Mouse (Mus musculus) neural tube, embryonic 11.5 days (tissue): ENCODE results near the gene Rab1a. TPM values are rescaled to one million over a fixed set of nuclear protein-coding genes. Genes with fewer than 3 reads are reported as not detected.
"Not testable (repeated sequence)": the region's sequence is repeated elsewhere in the genome, so short reads cannot be mapped to it uniquely, and the experiment has no call there.

Experiments
- ATAC-seq: fragments of 200-750 bp; cut with Nextera tagmentation; 2 replicates; pipeline ENCODE4 v1.8.0; 2017; ENCODE audit warnings: moderate number of reproducible peaks, mild to moderate bottlenecking, moderate TSS enrichment, moderate library complexity; ENCODE audit not compliant: insufficient read depth, low FRiP score, low TSS enrichment
- DNase-seq: peaks from one replicate; pipeline ENCODE4 v3.0.0-alpha.2; 2015; ENCODE audit warnings: low spot score
- H3K27ac ChIP-seq: fragments of 300-500 bp; sonication (generic); 2 replicates; pipeline ENCODE4 v1.5.1; 2014; ENCODE audit warnings: low read depth, mild to moderate bottlenecking, low read length
- H3K27me3 ChIP-seq: fragments of 300-500 bp; sonication (generic); 2 replicates; pipeline ENCODE4 v1.6.1; 2014; ENCODE audit warnings: mild to moderate bottlenecking, low read length, mixed read lengths; ENCODE audit not compliant: control insufficient read depth, insufficient read depth
- H3K36me3 ChIP-seq: fragments of 300-500 bp; sonication (generic); 2 replicates; pipeline ENCODE4 v1.6.1; 2014; ENCODE audit warnings: mild to moderate bottlenecking, low read length, moderate library complexity, mixed read lengths; ENCODE audit not compliant: control insufficient read depth, insufficient read depth
- H3K4me1 ChIP-seq: fragments of 300-500 bp; sonication (generic); 2 replicates; pipeline ENCODE4 v1.6.1; 2014; ENCODE audit warnings: low read length, mixed read lengths; ENCODE audit not compliant: control insufficient read depth, insufficient read depth
- H3K4me2 ChIP-seq: fragments of 300-500 bp; sonication (generic); 2 replicates; pipeline ENCODE4 v1.6.1; 2014; ENCODE audit warnings: low read depth, mild to moderate bottlenecking, moderate library complexity
- H3K4me3 ChIP-seq: fragments of 300-500 bp; sonication (generic); 2 replicates; pipeline ENCODE4 v1.5.1; 2014; ENCODE audit warnings: low read depth, low read length
- H3K9ac ChIP-seq: fragments of 300-500 bp; sonication (generic); 2 replicates; pipeline ENCODE4 v1.6.1; 2014; ENCODE audit warnings: mild to moderate bottlenecking, low read length
- H3K9me3 ChIP-seq: fragments of 300-500 bp; sonication (generic); 2 replicates; pipeline ENCODE4 v1.6.1; 2016; ENCODE audit warnings: low read length; ENCODE audit not compliant: control insufficient read depth
- WGBS: fragments of 180-500 bp; shearing (Covaris S2); extraction: QIAGEN DNeasy Blood & Tissue Kit; methylation state at CpG from one replicate; pipeline ENCODE4 v1.1.7; 2014; 5-methylcytosine and 5-hydroxymethylcytosine counted together
- polyA plus RNA-seq: library from polyadenylated mRNA; unstranded; fragments of >200 nt; fragmentation: Nextera tagmentation; extraction: Ambion mirVana; gene quantifications from 2 replicates; pipeline ENCODE4 v1.2.1, GENCODE M21; 2014

Rab1a gene
- polyA plus RNA-seq, 1 experiment from 2014 or later, result 253 TPM

- Histone ChIP-seq H3K36me3 (no peaks in the 10 kb centered on the region), H3K9ac (no peak overlapping the region), H3K4me3 (no peak overlapping the region), H3K4me1 (peaks cover 12% of the 10 kb centered on the region), H3K27me3 (no peaks in the 10 kb centered on the region), H3K4me2 (no peak overlapping the region), H3K27ac (no peak overlapping the region), H3K9me3 (no peaks in the 10 kb centered on the region)
- DNase-seq (no peak), ATAC-seq (no peak)
- WGBS, result 82% methylated on average over 2 of the region's 2 CpGs
These were observed 6.4 kb downstream of the Rab1a start for GRCm38 (mm10) chr11:20207589-20207988.

- no peak overlapping the region for H3K9ac ChIP-seq
- no peak overlapping the region for H3K4me3 ChIP-seq
- H3K27ac ChIP-seq, result no peak overlapping the region
- WGBS, result 92% methylated on average over 2 of the region's 2 CpGs
- H3K4me1 ChIP-seq, result no peaks in the 10 kb centered on the region
- no peaks in the 10 kb centered on the region for H3K36me3 ChIP-seq
- no peak for DNase-seq
- no peaks in the 10 kb centered on the region for H3K9me3 ChIP-seq
- ATAC-seq, result no peak
- H3K27me3 ChIP-seq, result no peaks in the 10 kb centered on the region
- H3K4me2 ChIP-seq, result no peak overlapping the region
These were observed 10.6 kb downstream of the Rab1a start for GRCm38 (mm10) chr11:20211838-20212237.

GRCm38 (mm10) chr11:20214779-20215178 lies 13.5 kb downstream of the Rab1a start:
- H3K27me3 ChIP-seq, result no peaks in the 10 kb centered on the region
- H3K4me3 ChIP-seq, result no peak overlapping the region
- no peak for ATAC-seq
- no peak overlapping the region for H3K27ac ChIP-seq
- WGBS, result 96% methylated on average over 1 of the region's 1 CpGs
- H3K9me3 ChIP-seq, result no peaks in the 10 kb centered on the region
- no peaks in the 10 kb centered on the region for H3K4me1 ChIP-seq
- peaks cover 3% of the 10 kb centered on the region; the same call in 1 of the 2 replicates for H3K36me3 ChIP-seq
- DNase-seq, result no peak
- no peak overlapping the region for H3K4me2 ChIP-seq
- no peak overlapping the region for H3K9ac ChIP-seq

- H3K36me3 ChIP-seq, result peaks cover 3% of the 10 kb centered on the region; the same call in 1 of the 2 replicates
- H3K27me3 ChIP-seq, result no peaks in the 10 kb centered on the region
- H3K9ac ChIP-seq, result no peak overlapping the region
- H3K4me3 ChIP-seq, result no peak overlapping the region
- ATAC-seq (no peak), DNase-seq (no peak)
- 87% methylated on average over 4 of the region's 4 CpGs for WGBS
- H3K4me1 ChIP-seq, result no peaks in the 10 kb centered on the region
- no peak overlapping the region for H3K27ac ChIP-seq
- H3K4me2 ChIP-seq, result no peak overlapping the region
- no peaks in the 10 kb centered on the region for H3K9me3 ChIP-seq
These were observed 15.2 kb downstream of the Rab1a start for GRCm38 (mm10) chr11:20216415-20216814.

GRCm38 (mm10) chr11:20217227-20217626 lies 16.0 kb downstream of the Rab1a start:
- ATAC-seq (no peak), DNase-seq (no peak)
- H3K4me1 ChIP-seq, result no peaks in the 10 kb centered on the region
- no peaks in the 10 kb centered on the region for H3K9me3 ChIP-seq
- H3K4me3 ChIP-seq, result no peak overlapping the region
- no peak overlapping the region for H3K27ac ChIP-seq
- no peak overlapping the region for H3K9ac ChIP-seq
- no peak overlapping the region for H3K4me2 ChIP-seq
- WGBS, result 97% methylated on average over 1 of the region's 1 CpGs
- no peaks in the 10 kb centered on the region for H3K27me3 ChIP-seq
- H3K36me3 ChIP-seq, result peaks cover 3% of the 10 kb centered on the region; the same call in 1 of the 2 replicates

- no CpG with 5 or more reads among the region's 1 CpGs for WGBS
- not testable (repeated sequence) for H3K27ac ChIP-seq, H3K36me3 ChIP-seq
These were observed 20.4 kb downstream of the Rab1a start for GRCm38 (mm10) chr11:20221671-20222070.

GRCm38 (mm10) chr11:20224196-20224595 lies 23.0 kb downstream of the Rab1a start:
- Histone ChIP-seq H3K4me1 (no peaks in the 10 kb centered on the region), H3K9ac (no peak overlapping the region), H3K4me2 (no peak overlapping the region), H3K27me3 (no peaks in the 10 kb centered on the region), H3K4me3 (no peak overlapping the region), H3K36me3 (peaks cover 2% of the 10 kb centered on the region), H3K27ac (no peak overlapping the region), H3K9me3 (no peaks in the 10 kb centered on the region)
- no peak for ATAC-seq
- WGBS, result 91% methylated on average over 6 of the region's 6 CpGs
- no peak for DNase-seq

More at GRCm38 (mm10) chr11:20221671-20222070, 20.4 kb downstream of the Rab1a start:
- not testable (repeated sequence) for H3K4me1 ChIP-seq, H3K9ac ChIP-seq, H3K4me2 ChIP-seq, H3K9me3 ChIP-seq, ATAC-seq, H3K27me3 ChIP-seq, DNase-seq, H3K4me3 ChIP-seq

- Histone ChIP-seq H3K9me3 (no peaks in the 10 kb centered on the region), H3K9ac (no peak overlapping the region), H3K36me3 (peaks cover 7% of the 10 kb centered on the region)
These were observed 24.7 kb downstream of the Rab1a start for GRCm38 (mm10) chr11:20225938-20226337.

GRCm38 (mm10) chr11:20228666-20229065 lies 27.4 kb downstream of the Rab1a start:
- no peaks in the 10 kb centered on the region for H3K4me1 ChIP-seq
- WGBS, result 82% methylated on average over 5 of the region's 5 CpGs
- no peak for ATAC-seq
- H3K9ac ChIP-seq, result no peak overlapping the region
- H3K4me2 ChIP-seq, result no peak overlapping the region
- no peak for DNase-seq
- H3K4me3 ChIP-seq, result no peak overlapping the region
- no peak overlapping the region for H3K27ac ChIP-seq
- H3K27me3 ChIP-seq, result no peaks in the 10 kb centered on the region
- peaks cover 9% of the 10 kb centered on the region for H3K36me3 ChIP-seq
- H3K9me3 ChIP-seq, result no peaks in the 10 kb centered on the region

More at GRCm38 (mm10) chr11:20225938-20226337, 24.7 kb downstream of the Rab1a start:
- Histone ChIP-seq H3K4me2 (no peak overlapping the region), H3K4me1 (no peaks in the 10 kb centered on the region), H3K27ac (no peak overlapping the region), H3K4me3 (no peak overlapping the region), H3K27me3 (no peaks in the 10 kb centered on the region)
- DNase-seq (no peak), ATAC-seq (no peak)
- WGBS, result 98% methylated on average over 4 of the region's 4 CpGs
